Mouse (Mus musculus) heart, postnatal 36 days (tissue): ENCODE results near the gene Fgf12. TPM values are rescaled to one million over a fixed set of nuclear protein-coding genes. Genes with fewer than 3 reads are reported as not detected.
A peak's percentile ranks its signal among the peaks of the same experiment; 100 is the strongest.

ENCODE experiments used
- DNase-seq, 2 experiments: peaks; one replicate each; pipeline ENCODE4 v3.0.0; 2021 to 2022
- intact Hi-C: fragments of 180-260 bp; cut with DNase I; formaldehyde crosslinking; loops from one replicate; pipeline ENCODE4 v1.15.1; 2025
- total RNA-seq, 2 experiments: library from RNA; stranded (reverse); gene quantifications; 2 replicates each; pipeline ENCODE4 v1.2.3; 2021

Fgf12 gene
- total RNA-seq: 10 to 100 TPM; 11.8 to 16.5 TPM

GRCm38 (mm10) chr16:28752638-28753118, at the start of gene Fgf12:
TSS of gene Fgf12 (minus strand) at chr16:28753068.
- intact Hi-C loops: no loop called here
- peak; percentile 1 to 2 for DNase-seq

DNA sequence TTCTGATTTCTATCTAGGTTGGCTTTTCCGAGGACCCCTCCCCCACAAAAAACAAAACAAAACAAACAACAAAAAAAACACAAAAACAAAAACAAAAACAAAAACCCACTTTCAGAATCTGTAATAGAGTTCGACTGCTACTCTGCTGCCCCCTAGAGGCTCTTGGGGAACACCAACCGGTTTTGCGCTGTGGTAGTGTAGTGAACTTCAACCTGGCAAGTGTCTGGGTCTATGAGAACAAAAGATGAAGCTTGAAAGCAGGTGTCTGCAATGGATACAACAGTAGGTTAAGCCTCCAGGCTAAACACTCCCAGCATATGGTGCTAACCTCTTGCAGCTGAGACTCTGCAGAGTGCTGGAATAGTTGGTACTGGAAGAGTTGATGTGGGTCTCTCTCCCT, 40.2 kb upstream of the Fgf12 start:
- intact Hi-C loops: loop anchor here (1.0 to 5.0 kb wide), 2 partner anchors 200 to 276 kb away; no protein-coding TSS in a partner anchor
- DNase-seq: peak; percentile 6 to 24

DNA sequence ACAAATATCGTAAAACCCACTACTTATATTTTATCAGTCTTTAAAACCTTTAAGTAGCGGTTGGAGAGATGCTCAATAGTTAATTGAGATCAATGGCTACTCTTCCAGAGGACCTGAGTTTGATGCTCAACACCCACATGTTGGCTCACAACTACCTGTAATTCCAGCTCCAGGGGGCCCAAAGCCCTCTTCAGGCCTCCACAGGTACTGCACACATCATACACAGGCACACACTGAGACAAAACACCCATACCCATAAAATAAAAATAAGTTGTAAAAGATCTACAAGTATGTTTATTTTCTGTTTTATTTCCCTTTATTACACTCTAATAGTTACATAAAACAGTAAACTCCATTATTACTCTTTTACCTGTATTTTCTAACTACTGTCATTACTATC, 17.4 kb upstream of the Fgf12 start:
- DNase-seq: no peak
- intact Hi-C loops: no loop called here

GRCm38 (mm10) chr16:28761417-28761976, 8.6 kb upstream of the Fgf12 start:
- DNase-seq: no peak
- intact Hi-C loops: no loop called here

GRCm38 (mm10) chr16:28753124-28753917, 453 bp upstream of the Fgf12 start:
- intact Hi-C loops: no loop called here
- DNase-seq: peak; percentile 29 to 33

GRCm38 (mm10) chr16:28734461-28734860, 18.4 kb downstream of the Fgf12 start:
- DNase-seq: no peak
- intact Hi-C loops: no loop called here

- no peak for DNase-seq
- intact Hi-C loops: no loop called here
These were observed 26.1 kb downstream of the Fgf12 start for GRCm38 (mm10) chr16:28726792-28727191.

DNA sequence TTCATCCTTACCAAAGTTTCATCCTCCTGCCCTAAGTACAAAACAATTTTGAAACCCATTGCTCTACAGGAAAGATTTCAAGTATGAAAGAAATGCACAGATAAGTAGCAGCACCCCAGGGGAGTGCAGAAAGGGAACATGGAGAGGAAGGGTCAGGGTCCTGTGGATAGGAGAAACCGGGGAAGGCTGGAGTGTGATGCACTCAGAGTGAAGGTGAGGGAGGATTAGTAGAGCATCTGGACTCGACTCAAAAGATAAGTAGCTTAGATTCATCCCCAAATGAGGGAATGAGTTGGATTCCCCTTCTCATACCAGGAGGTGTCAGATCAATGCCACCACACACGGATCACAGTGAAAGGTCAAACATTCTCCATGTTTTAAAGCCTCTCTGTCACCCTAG, 46.2 kb downstream of the Fgf12 start:
- no peak for DNase-seq
- intact Hi-C loops: no loop called here

DNA sequence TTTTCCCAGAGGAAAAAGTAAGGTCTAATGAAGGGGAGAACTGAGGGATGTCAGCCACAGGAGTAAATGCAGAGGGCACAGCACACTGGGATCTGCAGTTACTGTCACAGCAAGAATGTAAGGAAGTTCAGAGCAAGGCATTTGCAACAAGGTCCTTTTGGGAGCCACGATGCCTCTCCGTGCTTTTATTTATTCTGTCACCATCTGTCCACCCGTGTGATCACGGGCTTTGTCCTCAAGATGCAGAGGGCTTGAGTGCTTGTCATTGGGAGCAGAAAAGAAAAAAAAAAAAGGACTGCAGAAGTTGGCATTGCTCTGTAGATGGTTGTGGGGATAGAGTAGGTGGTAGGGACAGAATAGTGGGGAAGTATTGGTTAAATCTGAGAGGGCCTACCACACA, 52.5 kb downstream of the Fgf12 start:
- no peak for DNase-seq
- intact Hi-C loops: no loop called here

DNA sequence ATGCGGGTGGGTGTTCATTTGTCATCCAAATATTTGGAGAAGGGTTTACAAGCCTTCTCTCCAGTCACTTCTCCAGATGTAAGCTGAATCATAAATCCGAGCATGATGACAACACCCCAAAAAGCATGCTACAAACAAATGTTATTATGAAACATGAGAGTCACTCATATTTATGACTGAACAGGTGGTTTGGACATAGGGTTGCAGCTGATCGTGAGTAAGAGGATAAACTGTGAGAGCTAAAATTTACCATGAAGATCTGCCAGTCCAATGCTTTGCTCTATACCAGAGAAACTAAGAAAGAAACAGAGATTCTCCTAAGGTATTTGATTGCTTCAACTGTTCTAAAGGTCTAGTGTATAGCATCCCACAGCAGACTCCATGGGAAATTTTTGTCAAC, 56.0 kb downstream of the Fgf12 start:
- intact Hi-C loops: no loop called here
- DNase-seq: no peak

GRCm38 (mm10) chr16:28694113-28694899, 58.6 kb downstream of the Fgf12 start:
- DNase-seq: no peak
- intact Hi-C loops: no loop called here

DNA sequence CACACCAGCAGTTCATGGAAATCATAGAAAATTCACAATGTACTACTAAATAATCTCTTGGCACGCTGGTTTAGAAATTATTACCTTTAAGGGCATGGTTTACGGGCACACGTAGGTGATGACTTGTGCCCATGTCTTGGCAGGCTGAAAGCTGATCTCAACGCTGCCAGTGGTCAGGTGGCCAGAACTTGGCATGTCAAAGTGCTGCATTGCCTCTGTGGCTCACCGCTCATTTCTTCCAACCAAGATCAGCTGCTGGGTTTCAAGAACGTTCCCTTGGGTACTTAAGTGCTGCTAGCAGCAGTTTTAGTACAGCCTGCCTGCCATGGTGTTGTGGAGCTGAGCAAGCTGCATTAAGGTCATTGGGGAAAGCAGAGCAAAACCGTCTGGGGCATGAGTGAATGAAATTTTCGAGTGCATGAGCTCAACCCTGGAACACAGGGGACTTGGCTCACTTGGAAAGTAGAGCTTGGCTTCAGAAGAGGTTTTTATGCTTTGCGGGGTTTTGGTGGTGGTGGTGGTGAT, 63.9 kb downstream of the Fgf12 start:
- intact Hi-C loops: no loop called here
- DNase-seq: no peak

GRCm38 (mm10) chr16:28681625-28682024, 71.2 kb downstream of the Fgf12 start:
- DNase-seq: no peak
- intact Hi-C loops: no loop called here

- DNase-seq: no peak
- intact Hi-C loops: no loop called here
These were observed 84.0 kb downstream of the Fgf12 start for GRCm38 (mm10) chr16:28668815-28669347.

GRCm38 (mm10) chr16:28652640-28653039, 100.2 kb downstream of the Fgf12 start:
- DNase-seq: no peak
- intact Hi-C loops: no loop called here

DNA sequence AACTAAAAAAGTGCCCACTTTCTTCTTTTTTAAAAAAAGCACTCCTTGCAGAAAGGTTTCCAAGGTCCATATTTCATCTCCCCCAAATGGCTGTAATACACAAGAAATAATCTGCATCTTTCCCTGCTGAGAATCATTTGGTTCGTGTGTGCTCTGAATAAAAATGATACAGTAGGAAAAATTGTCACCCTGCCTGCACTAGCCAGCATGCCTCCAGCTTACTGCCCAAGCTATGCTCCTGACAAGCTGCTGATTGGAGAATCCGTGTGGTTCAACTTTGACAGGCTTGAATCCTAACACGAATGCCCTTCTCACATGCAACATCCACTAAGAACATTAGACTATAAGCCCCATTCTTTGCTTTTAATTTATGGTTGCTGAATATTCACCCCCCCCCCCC, 102.3 kb downstream of the Fgf12 start:
- no peak for DNase-seq
- intact Hi-C loops: no loop called here

GRCm38 (mm10) chr16:28645030-28645429, 107.8 kb downstream of the Fgf12 start:
- intact Hi-C loops: no loop called here
- no peak for DNase-seq

DNA sequence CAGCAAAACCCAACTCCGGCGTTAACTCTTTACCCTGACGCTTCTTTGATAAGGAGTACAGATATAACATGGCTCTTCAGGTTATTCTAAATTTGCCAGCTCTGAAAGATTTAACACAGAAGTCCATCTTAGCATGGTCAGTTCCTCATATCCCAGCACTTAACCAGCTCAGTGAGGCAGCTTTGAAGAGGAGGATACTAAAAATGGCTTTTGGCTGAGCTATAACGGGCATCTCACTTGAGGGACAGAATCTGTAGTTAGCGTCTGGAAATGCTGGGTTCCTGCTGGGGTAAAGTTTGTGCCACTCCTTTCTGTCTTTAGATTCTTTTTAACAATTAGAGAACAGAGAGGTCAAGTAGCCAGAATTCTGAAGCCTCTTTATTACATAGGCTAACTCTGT, 121.1 kb downstream of the Fgf12 start:
- no peak for DNase-seq
- intact Hi-C loops: no loop called here

GRCm38 (mm10) chr16:28630771-28631484, 121.9 kb downstream of the Fgf12 start:
- DNase-seq: no peak

DNA sequence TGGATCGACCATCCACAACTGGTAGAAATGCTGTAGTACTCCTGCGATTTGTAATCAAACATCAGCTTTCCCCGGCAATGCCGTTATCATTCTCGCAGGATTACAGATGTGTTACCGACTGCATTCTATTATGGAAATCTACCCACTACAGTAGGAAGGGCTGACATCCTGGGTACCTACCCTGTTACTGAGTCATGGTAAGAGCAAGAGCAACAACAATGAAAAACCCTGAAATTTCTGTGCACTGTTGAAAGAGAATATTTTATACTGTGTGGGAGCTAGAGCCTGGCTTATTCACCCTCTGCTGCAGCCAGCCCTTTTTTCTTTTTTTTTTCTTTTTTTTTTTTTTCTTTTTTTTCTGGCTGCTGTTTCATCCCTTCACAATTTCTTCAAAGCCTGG, 126.6 kb downstream of the Fgf12 start:
- intact Hi-C loops: no loop called here
- DNase-seq: no peak

More at GRCm38 (mm10) chr16:28630771-28631484, 121.9 kb downstream of the Fgf12 start:
- intact Hi-C loops: no loop called here
